Mouse (Mus musculus) gastrocnemius, adult 8-10 months (tissue): ENCODE measurements around the gene Lpp. TPM values are rescaled to one million over a fixed set of nuclear protein-coding genes. Genes with fewer than 3 reads are reported as not detected.

ENCODE experiments used
- DNase-seq, 2 experiments: peaks; one replicate each; pipeline ENCODE4 v3.0.0; 2022; ENCODE audit warnings: low spot score in 2 of 2
- total RNA-seq, 4 experiments: library from RNA; stranded (reverse); gene quantifications; 2 replicates each; pipeline ENCODE4 v1.2.4; 2022

Gene Lpp
- total RNA-seq, 4 experiments from 2014 or later: 15.7 to 19.6 (median 16.5) TPM

- DNase-seq: no peak
Measured at GRCm38 (mm10) chr16:24622226-24623194, 229.2 kb downstream of the Lpp start.

DNA sequence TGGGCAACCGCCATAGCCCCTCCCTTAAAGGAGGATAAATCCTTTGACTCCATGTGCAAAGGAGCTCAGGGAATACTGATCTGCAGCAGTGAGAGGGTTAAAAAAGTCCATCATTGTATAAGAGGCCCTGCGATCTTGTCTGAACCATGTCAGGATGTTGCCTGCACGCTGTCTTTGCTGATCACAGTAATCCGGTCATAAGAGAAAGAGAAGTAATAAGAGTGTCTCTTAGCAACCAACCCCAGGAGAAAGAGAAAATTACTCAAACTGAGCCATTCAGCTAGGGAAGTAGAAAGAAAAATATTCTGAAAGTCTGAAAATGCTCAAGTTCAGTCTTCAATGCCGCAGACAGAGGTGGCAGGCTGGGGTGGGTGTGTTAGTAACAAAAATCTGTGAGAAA is 231.0 kb downstream of the Lpp start:
- DNase-seq: no peak

- no peak for DNase-seq
Measured at GRCm38 (mm10) chr16:24625576-24625975, 232.3 kb downstream of the Lpp start.

GRCm38 (mm10) chr16:24628779-24629178 is 235.5 kb downstream of the Lpp start:
- no peak for DNase-seq

DNA sequence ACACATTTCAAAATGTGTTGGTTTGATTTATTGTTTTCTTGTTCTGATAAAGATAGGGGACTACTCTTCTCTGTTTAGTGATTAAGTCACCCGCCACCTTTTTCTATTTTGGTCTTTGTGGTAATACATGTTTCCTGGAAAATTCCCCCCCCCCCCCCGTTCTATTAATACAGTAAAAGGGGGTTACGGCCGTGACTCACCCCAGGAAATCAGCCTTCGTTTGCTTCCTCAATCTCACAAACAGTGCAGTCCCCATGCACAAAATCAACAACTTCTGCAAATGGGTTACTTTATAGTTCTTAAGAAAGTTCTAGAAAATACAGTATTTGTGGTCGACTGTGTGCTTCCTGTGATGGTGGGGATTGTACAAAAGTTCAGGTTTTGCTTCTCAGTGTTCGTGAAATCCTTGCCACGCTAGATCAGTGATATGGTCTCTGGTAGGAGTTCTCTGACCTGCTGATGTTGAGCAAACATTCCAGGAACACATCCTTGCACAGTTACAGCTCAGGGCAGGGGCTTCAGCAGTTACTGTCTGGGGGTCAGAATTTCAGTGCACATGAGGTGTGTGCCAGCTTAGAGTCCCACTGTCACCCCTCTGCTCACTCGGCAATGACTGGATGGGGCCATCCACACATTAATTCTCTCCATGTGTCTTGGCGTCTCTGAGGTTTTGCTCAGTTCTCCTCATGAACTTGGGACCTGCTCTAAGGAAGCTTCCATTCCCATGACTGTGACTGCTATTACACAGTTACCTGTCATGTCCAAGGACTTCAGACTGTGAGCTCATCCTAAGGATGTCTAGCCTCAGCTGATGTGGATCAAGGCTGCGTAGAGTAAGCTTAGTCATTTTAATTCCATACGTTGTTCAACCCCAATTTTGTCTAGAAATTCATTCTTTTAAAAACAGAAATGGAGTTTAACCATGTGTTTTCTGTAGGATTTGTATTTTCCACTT is 236.2 kb downstream of the Lpp start:
- DNase-seq: no peak

DNA sequence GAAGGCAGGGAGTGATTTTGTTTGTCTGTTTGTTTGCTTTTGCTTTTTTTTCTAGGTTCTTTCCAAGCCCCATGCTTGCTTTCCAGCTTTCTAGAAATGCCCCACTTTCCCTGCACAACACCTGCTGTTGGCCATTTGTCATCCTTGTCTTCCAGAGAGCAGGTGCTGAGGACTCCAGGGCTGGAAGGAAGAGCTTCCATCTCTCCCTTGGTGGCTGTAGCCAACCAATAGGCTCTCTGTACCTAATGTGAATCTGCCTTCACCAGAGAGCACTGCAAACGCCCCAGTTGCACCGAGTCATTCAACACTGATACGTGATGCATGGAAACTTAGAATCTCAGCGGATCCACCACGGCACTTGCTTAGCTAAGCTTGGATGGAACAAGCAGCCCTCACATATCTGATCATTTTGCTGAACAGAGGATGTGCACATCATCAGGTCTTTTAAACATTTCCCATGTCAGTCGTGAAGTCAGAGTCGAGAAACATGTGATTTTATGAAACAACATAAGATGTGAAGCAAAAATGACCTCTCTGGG is 242.1 kb downstream of the Lpp start:
- no peak for DNase-seq

- no peak for DNase-seq
Measured at GRCm38 (mm10) chr16:24636894-24637293, 243.6 kb downstream of the Lpp start.

- DNase-seq: no peak
Measured at GRCm38 (mm10) chr16:24641003-24641797, 247.9 kb downstream of the Lpp start.

DNA sequence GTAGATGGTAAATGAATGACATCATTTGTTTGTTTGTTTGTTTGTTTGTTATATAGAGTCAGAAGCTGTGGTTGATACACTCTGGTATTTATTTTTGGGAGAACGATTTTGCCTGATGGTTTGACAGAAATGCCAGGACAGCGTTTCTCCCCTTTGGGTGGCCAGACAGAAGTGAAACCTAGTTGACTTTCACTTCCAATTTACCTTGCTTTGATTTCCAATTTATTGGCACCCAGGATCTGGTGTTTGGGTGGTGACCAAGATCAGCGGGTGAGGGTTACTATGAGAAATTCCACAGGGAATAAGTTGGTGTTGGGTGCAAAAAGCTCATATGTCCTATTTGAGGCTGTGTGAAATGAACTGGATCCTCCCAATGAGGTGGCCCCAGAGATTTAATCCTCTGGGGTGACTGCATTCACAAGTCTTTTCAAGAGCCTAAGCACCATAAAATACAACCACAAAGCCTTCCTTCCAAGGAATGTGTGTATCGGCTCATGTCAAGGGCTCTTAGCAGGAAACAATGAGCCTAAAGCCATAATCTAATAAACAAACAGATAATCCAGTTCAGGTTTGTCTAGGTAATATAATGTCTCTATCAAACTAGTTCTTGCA is 249.8 kb downstream of the Lpp start:
- no peak for DNase-seq

DNA sequence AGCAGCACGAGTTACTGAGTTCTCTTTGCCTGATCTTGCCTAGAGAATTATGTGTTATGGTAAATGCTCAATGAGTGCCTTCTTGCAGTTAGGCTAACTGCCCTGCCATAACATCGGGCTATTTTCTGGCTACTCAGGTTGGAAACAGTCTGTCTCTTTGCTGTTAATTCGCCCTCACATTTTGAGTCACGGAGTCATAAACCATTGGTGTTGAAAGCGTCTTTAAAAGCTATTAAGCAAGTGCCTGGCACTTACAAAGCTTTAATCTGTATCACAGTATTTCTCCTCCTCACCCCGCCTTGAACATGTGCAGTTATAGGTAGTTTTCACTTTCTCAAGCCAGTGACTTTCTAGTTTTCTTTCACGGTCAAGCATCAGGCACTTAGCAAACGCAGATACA is 250.8 kb downstream of the Lpp start:
- DNase-seq: no peak

DNA sequence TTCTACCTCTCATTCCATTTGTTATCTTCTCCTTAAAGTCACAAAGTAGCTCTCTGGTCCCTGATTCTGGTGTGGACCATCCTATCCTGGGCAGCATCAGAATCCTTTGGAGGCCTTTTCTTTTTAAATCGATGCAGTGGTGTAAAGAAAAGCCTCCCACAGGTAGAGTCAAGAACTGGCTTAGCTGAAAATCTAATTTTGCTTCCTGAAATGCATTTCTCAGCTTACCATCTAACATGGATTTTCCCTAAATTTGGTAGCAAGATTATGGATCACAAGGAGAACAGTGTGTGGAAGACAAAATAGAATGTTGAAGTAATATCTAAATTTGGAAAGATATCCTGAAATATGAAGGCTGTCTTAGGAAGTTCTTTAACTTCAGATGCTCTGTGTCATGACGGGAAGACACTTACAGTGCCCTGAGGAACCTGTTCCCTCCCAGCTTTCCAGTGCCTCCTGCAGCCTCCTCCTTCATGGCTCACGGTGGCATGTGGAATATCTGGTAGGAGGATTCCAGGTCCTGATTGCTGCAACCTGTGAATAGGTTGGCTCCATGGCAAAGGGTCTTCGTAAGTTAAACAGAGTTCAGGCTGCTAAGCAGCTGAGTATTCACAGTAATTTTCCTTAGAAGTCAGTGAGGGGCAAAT is 251.6 kb downstream of the Lpp start:
- no peak for DNase-seq

GRCm38 (mm10) chr16:24645906-24646603 is 252.7 kb downstream of the Lpp start:
- DNase-seq: no peak

DNA sequence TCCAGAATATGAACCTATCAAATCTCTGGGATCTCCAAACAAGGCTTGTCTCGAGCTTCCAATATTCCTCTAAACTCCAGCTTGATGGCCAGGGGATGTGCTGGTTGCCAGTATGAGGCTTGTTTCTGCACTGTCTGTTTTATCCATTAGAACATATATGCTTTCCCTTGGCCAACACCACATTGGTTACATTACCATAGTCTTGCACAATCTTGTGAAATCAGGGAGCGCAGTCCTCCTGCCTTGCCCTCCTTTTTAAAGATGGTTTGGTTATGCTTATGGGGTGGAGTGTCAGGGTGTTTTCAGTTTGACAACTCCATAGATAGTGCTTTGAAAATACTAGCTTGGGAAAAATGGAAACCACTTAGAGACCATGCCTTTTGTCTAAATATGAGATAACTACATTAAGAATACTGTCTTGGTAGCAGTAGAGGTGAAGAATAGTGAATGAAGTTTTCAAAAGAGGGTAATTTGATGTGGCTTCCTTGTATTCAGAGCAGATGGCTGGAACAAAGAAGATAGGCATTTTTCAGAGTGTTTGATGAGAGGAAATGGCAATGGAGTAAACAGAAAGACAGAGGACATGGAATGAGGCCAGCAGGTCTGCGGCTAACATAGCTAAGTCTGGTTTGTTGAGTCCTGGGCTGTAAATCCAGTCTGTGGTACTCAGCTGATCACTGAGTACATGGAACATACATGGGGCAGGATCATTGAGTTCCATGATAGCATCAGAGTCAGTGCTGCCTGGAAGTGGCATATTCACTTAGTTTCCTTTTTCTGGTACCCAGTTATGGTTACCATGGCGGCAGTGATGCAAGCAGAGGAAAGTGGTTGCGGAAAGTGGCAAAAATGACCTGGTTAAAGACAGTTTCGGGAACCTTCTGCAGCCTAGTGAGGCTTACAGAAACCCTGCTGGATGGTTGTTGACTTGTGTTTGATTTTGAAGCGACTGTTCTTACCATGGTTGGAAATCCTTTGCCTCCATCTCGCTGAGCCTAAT is 258.6 kb downstream of the Lpp start:
- DNase-seq: no peak

DNA sequence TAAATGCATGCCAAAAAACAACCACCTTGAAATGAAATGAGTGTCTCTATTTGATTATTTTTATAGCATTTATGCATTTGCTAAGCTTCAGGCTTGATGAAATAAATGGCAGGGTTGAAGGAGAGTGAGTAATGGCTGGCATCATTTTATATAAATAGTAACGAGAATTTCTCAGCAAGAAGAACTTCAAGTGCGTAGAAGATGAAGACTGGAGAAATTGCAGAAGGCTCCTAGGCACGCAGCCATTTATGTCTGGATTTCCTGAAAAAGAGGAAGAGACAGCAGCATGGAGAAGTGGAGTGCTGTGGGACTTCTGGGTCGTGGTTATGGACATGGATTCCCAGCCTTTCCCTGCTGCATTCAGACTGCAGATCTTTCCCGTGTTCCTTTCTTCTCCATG is 259.7 kb downstream of the Lpp start:
- no peak for DNase-seq

DNA sequence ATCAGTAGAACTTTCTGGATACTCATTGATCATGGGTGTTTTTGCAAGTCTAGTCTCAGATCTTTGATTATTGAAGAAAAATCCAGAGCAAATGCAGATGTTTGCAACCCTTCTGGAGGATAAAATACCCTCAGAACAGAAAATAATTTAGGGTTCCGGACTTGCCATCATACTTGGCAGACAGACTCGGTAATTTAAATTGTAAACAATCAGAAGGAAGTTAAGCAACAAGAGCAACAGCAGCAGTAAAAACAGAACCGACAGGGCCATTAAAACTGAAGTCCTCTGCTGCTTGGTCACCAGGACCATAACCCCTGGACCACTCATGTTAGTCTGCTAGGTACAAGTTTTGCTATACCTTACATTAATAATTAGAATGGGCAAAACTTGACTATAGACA is 261.8 kb downstream of the Lpp start:
- DNase-seq: no peak

DNA sequence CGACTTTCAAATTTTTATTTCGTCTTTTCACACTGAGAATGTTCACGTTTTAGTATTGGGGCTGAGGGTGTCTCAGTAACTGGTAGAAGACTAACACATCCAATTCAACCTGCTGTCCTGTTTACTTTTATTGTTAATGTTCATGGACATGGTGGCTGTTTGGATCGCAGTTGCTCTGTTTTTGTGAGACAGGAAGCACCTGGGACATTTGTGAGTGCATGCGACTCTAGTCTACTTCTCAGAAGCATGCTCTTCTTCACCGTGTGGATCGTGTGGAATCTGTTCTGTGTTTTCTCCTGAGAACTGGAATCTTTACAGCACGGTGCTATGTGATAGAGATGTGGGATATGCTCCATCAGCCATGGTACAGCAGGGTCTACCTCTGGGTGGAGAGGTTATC is 262.7 kb downstream of the Lpp start:
- no peak for DNase-seq

GRCm38 (mm10) chr16:24656752-24657151 is 263.4 kb downstream of the Lpp start:
- no peak for DNase-seq

GRCm38 (mm10) chr16:24659049-24659448 is 265.7 kb downstream of the Lpp start:
- DNase-seq: no peak
